ENCODE assay signal across 24 mouse cellular contexts in the genomic region with DNA sequence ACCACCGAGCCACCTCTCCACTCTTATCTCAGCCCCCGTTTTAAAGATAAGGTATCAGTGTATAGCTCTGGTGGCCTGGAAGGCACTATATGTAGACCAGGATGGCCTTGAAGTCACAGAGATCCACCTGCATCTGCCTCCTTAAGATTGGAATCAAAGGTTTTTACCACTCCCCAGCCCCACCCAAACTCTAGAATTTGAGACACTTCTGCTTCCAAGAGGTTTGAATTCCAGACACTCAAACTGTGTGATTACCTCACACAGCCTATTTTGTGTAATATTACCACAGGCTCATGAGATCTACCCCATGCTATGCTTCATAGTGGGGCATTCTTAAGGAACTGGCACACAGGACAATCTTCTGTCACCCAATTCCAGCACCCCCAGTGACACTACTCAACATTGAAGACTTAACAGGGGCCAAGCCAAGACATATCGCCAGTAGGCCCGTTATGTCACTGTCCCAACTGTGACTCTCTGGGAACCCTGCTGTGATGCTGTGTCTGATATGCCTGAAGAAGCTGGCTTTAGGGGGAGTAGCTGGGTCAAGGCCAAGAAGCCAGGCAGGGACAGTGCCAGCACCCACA.
DNase-seq lines count a peak whose midpoint lies in the region; ATAC-seq and TF ChIP-seq lines count a peak whose summit lies in the region.
"Had no signal": no experiment of that assay in that cellular context is flagged by ENCODE, and none has a peak within 500 bp of the region (broad histone marks: within the 10 kb centered on the region; RNA-seq: fewer than 3 reads in every experiment).

No protein-coding gene starts in this region.

- H3K36me3 ChIP-seq in liver, embryonic 12.5 days: no peaks in the 10 kb centered on the region
- H3K36me3 ChIP-seq in liver, postnatal 0 days (replicated peaks; ENCODE audit: insufficient read depth, low read length): no peaks in the 10 kb centered on the region
- no peaks in the 10 kb centered on the region for H3K36me3 ChIP-seq in liver, embryonic 15.5 days (replicated peaks)
- H3K36me3 ChIP-seq: heart, embryonic 10.5 days; heart, embryonic 15.5 days; lung, embryonic 15.5 days had no signal

- no peak for ATAC-seq in liver, embryonic 12.5 days
- no peak for ATAC-seq in liver, postnatal 0 days
- no peak for ATAC-seq in liver, embryonic 15.5 days (ENCODE audit: insufficient read depth)
- ATAC-seq: forebrain, embryonic 13.5 days; hindbrain, embryonic 16.5 days had no signal

- 0 out of 2 replicates have a peak overlapping the region, but pooled peaks have one; percentile 37 for H3K9ac ChIP-seq in liver, embryonic 12.5 days
- no peak overlapping the region for H3K9ac ChIP-seq in liver, postnatal 0 days (replicated peaks)
- no peak overlapping the region for H3K9ac ChIP-seq in liver, embryonic 15.5 days
- H3K9ac ChIP-seq: forebrain, embryonic 13.5 days; heart, embryonic 15.5 days; lung, embryonic 15.5 days had no signal

- H3K4me1 ChIP-seq in liver, embryonic 12.5 days: peaks cover 77% of the 10 kb centered on the region
- H3K4me1 ChIP-seq in liver, postnatal 0 days (ENCODE audit: insufficient read depth): peaks cover 26% of the 10 kb centered on the region
- H3K4me1 ChIP-seq in liver, embryonic 15.5 days (replicated peaks): peaks cover 58% of the 10 kb centered on the region
- H3K4me1 ChIP-seq: forebrain, embryonic 13.5 days; lung, embryonic 15.5 days had no signal

- peak overlapping the region; percentile 76 for H3K27ac ChIP-seq in liver, embryonic 12.5 days
- H3K27ac ChIP-seq in liver, postnatal 0 days (ENCODE audit: low read depth): no peak overlapping the region
- peak overlapping the region; percentile 21; the same call in 1 of the 2 replicates for H3K27ac ChIP-seq in liver, embryonic 15.5 days (replicated peaks)
- H3K27ac ChIP-seq: forebrain, embryonic 13.5 days; heart, embryonic 10.5 days; heart, embryonic 15.5 days; kidney, postnatal 0 days; left cerebral cortex, adult 2 months; lung, embryonic 15.5 days had no signal

- no peak for TF ChIP-seq CTCF in liver, postnatal 0 days (IDR thresholded peaks at IDR 0.05; ENCODE audit: low read depth)

- H3K9me3 ChIP-seq in liver, embryonic 12.5 days (replicated peaks): no peaks in the 10 kb centered on the region
- H3K9me3 ChIP-seq in liver, postnatal 0 days (ENCODE audit: low read length): peaks cover 3% of the 10 kb centered on the region; the same call in 1 of the 2 replicates
- H3K9me3 ChIP-seq in liver, embryonic 15.5 days (replicated peaks): no peaks in the 10 kb centered on the region
- H3K9me3 ChIP-seq: forebrain, embryonic 13.5 days; heart, embryonic 10.5 days; heart, embryonic 15.5 days; lung, embryonic 15.5 days had no signal

- no peak for TF ChIP-seq EP300 in liver, postnatal 0 days (IDR thresholded peaks at IDR 0.05; ENCODE audit: low read depth)

- no peak overlapping the region for H3K4me3 ChIP-seq in liver, embryonic 12.5 days
- H3K4me3 ChIP-seq in liver, postnatal 0 days (ENCODE audit: low read depth, low read length): no peak overlapping the region
- H3K4me3 ChIP-seq in liver, embryonic 15.5 days (replicated peaks): no peak overlapping the region
- H3K4me3 ChIP-seq: forebrain, embryonic 13.5 days; heart, embryonic 10.5 days; heart, embryonic 15.5 days; left cerebral cortex, adult 2 months; lung, embryonic 15.5 days had no signal

- H3K27me3 ChIP-seq in liver, embryonic 12.5 days (replicated peaks): no peaks in the 10 kb centered on the region
- H3K27me3 ChIP-seq in liver, postnatal 0 days (ENCODE audit: insufficient read depth, low read length): no peaks in the 10 kb centered on the region
- no peaks in the 10 kb centered on the region for H3K27me3 ChIP-seq in liver, embryonic 15.5 days
- H3K27me3 ChIP-seq: forebrain, embryonic 13.5 days; heart, embryonic 15.5 days; lung, embryonic 15.5 days had no signal

- no peak for DNase-seq in liver, postnatal 0 days
- peak; percentile 54 for DNase-seq in R1 (ENCODE audit: low read depth, low spot score)
- DNase-seq in cerebellum, adult 9-11 months: no peak
- no peak for DNase-seq in layer of hippocampus, adult 9-11 months
- no peak for DNase-seq in thymus, adult 18-20 months
- DNase-seq: adrenal gland, adult 8-10 months; B cell, adult 2 months; cerebellum, adult 8-10 months; cerebellum, postnatal 36 days; gastrocnemius, postnatal 10 days; heart, adult 11 months; kidney, adult 18-20 months; lung, postnatal 36 days; midbrain, embryonic 14.5 days; thymus, postnatal 14 days had no signal

- H3K4me2 ChIP-seq in liver, embryonic 12.5 days: no peak overlapping the region
- H3K4me2 ChIP-seq in liver, postnatal 0 days (ENCODE audit: low read depth, low read length): no peak overlapping the region
- H3K4me2 ChIP-seq in liver, embryonic 15.5 days: no peak overlapping the region
- H3K4me2 ChIP-seq: forebrain, embryonic 13.5 days; heart, embryonic 15.5 days; lung, embryonic 15.5 days had no signal

- 47% methylated on average over 4 of the region's 4 CpGs for WGBS in liver, embryonic 12.5 days (ENCODE audit: insufficient replicate concordance)
- WGBS in liver, postnatal 0 days (ENCODE audit: insufficient replicate concordance): 56% methylated on average over 4 of the region's 4 CpGs
- WGBS in liver, embryonic 15.5 days (ENCODE audit: insufficient replicate concordance): 32% methylated on average over 4 of the region's 4 CpGs
